Mouse (Mus musculus) intestine, embryonic 14.5 days (tissue): ENCODE data around the gene AC170998.1. TPM values are rescaled to one million over a fixed set of nuclear protein-coding genes. Genes with fewer than 3 reads are reported as not detected.

ENCODE experiments used
- ATAC-seq: fragments of 200-750 bp; cut with Nextera tagmentation; replicated peaks from 2 replicates; pipeline ENCODE4 v1.8.0; 2017; ENCODE audit warnings: low read depth, moderate number of reproducible peaks, moderate TSS enrichment, moderate library complexity; ENCODE audit not compliant: low FRiP score, low TSS enrichment
- DNase-seq: peaks from one replicate; pipeline ENCODE4 v3.0.0-alpha.2; 2018; ENCODE audit warnings: low spot score
- H3K27ac ChIP-seq: fragments of 300-500 bp; sonication (generic); 2 replicates; pipeline ENCODE4 v1.5.1; 2014; ENCODE audit warnings: low read depth, mild to moderate bottlenecking, control low read depth
- H3K27me3 ChIP-seq: fragments of 300-500 bp; sonication (generic); replicated peaks from 2 replicates; pipeline ENCODE4 v1.6.1; 2014; ENCODE audit warnings: low read length, control low read depth; ENCODE audit not compliant: control insufficient read depth, insufficient read depth
- H3K36me3 ChIP-seq: fragments of 300-500 bp; sonication (generic); 2 replicates; pipeline ENCODE4 v1.6.1; 2014; ENCODE audit warnings: low read length, control low read depth; ENCODE audit not compliant: control insufficient read depth, insufficient read depth
- H3K4me1 ChIP-seq: fragments of 300-500 bp; sonication (generic); replicated peaks from 2 replicates; pipeline ENCODE4 v1.6.1; 2014; ENCODE audit warnings: low read length, control low read depth, mixed read lengths; ENCODE audit not compliant: control insufficient read depth, insufficient read depth
- H3K4me2 ChIP-seq: fragments of 300-500 bp; sonication (generic); 2 replicates; pipeline ENCODE4 v1.6.1; 2014; ENCODE audit warnings: low read length
- H3K4me3 ChIP-seq: fragments of 300-500 bp; sonication (generic); 2 replicates; pipeline ENCODE4 v1.5.1; 2014; ENCODE audit warnings: low read depth, low read length, control low read depth, mixed read lengths
- H3K9ac ChIP-seq: fragments of 300-500 bp; sonication (generic); 2 replicates; pipeline ENCODE4 v1.6.1; 2014; ENCODE audit warnings: mild to moderate bottlenecking, low read length
- H3K9me3 ChIP-seq: fragments of 300-500 bp; sonication (generic); 2 replicates; pipeline ENCODE4 v1.6.1; 2016; ENCODE audit warnings: low read length, control low read depth; ENCODE audit not compliant: control insufficient read depth
- WGBS: fragments of 180-500 bp; shearing (Covaris S2); extraction: QIAGEN DNeasy Blood & Tissue Kit; methylation state at CpG from one replicate; pipeline ENCODE4 v1.1.7; 2014; 5-methylcytosine and 5-hydroxymethylcytosine counted together
- polyA plus RNA-seq: library from polyadenylated mRNA; unstranded; fragments of >200 nt; fragmentation: Nextera tagmentation; extraction: Ambion mirVana; gene quantifications from 2 replicates; pipeline ENCODE4 v1.2.1, GENCODE M21; 2014

The AC170998.1 gene
- polyA plus RNA-seq, 1 experiment from 2014 or later, result 4.0 TPM

DNA sequence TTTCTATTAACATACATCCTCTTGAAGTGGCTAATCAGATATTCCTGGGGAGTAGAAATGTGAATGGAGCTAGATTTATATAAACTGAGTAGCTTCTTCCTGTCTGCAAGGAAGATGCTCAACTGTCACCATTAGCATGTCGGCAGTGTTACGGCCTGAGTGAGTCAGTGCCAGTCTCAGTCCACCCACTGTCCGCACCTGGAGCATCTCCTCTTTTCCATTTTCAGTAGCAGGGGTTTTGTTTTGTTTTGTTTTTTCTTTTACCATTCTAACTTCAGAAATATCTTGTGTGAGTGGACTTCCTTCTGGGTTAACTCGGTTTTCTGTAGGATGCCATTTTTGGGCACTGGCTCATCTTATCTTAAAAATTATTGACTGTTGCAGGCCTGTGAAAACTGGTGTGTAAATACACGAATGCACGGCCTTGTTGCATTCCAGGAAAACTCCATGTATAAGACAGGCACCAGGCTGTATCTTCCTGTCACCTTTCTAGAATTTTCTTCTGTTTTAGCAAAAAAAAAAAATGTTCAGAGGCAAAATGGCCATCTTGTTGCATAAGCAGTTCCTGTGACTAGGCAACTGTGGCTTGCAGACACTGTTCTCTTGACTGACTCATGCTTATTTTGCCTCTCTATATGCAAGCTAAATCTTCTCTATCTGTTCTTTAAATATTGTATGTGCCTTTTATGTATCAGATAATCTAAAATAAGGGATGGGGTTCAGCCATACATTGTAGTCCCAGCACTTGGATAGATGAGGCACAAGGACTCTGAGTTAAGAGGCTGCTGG, 9.6 kb downstream of the AC170998.1 start:
- H3K36me3 ChIP-seq, result peaks cover 78% of the 10 kb centered on the region

DNA sequence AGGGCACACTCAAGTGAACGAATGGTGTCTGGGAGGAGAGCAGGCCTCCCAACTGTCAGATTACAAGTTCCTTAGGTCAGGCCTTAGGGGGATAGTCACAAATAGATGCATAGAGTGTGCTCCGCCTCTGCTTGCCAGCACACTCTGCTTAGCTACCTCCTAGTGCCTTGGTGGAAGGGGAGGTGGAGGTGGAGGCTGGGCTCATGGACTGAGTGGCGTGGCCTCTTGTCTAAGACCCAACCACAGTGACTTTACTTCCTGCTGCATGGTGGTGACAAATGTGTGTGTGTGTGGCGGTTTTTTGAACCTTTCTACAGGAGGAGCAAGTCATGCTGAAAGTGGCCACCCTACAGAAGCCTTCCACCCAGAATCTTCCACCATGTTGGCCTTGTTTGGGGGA, 10.6 kb downstream of the AC170998.1 start:
- 82% methylated on average over 4 of the region's 4 CpGs for WGBS
- DNase-seq, result no peak
- Histone ChIP-seq H3K4me3 (no peak overlapping the region), H3K4me1 (no peaks in the 10 kb centered on the region), H3K4me2 (no peak overlapping the region), H3K27me3 (no peaks in the 10 kb centered on the region), H3K36me3 (peaks cover 78% of the 10 kb centered on the region), H3K9ac (no peak overlapping the region), H3K9me3 (no peaks in the 10 kb centered on the region), H3K27ac (no peak overlapping the region)
- no peak for ATAC-seq

More for the DNA sequence above, 9.6 kb downstream of the AC170998.1 start:
- no peak overlapping the region for H3K9ac ChIP-seq
- no peak overlapping the region for H3K4me2 ChIP-seq
- no peaks in the 10 kb centered on the region for H3K27me3 ChIP-seq
- no peak overlapping the region for H3K27ac ChIP-seq
- no peak overlapping the region for H3K4me3 ChIP-seq
- ATAC-seq (no peak), DNase-seq (no peak)
- H3K4me1 ChIP-seq, result no peaks in the 10 kb centered on the region
- H3K9me3 ChIP-seq, result no peaks in the 10 kb centered on the region
- 84% methylated on average over 6 of the region's 6 CpGs for WGBS

DNA sequence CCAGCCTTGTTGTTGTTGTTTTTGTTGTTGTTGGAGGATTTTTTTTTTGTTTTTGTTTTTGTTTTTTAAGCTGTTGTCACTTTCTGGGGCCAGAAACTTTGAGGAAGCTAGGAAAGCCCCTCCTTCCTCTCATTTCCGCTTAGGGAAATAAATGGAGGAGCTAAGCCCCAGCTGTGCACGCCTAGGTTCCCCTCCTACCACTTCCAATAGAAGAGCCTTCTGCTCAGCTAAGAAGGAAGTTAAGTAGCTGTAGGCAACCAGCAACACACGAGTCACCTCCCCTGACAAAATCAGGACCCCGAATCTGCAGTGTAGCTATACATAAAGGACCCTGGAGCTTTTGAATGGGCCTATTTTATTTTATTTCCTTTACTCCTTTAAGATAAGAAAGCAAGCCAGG, 12.1 kb downstream of the AC170998.1 start:
- H3K36me3 ChIP-seq, result peaks cover 77% of the 10 kb centered on the region
- no peaks in the 10 kb centered on the region for H3K4me1 ChIP-seq
- no peaks in the 10 kb centered on the region for H3K27me3 ChIP-seq
- WGBS, result 85% methylated on average over 4 of the region's 4 CpGs
- H3K4me2 ChIP-seq, result no peak overlapping the region
- H3K9me3 ChIP-seq, result no peaks in the 10 kb centered on the region
- no peak overlapping the region for H3K27ac ChIP-seq
- H3K4me3 ChIP-seq, result no peak overlapping the region
- no peak for ATAC-seq
- no peak for DNase-seq
- no peak overlapping the region for H3K9ac ChIP-seq

DNA sequence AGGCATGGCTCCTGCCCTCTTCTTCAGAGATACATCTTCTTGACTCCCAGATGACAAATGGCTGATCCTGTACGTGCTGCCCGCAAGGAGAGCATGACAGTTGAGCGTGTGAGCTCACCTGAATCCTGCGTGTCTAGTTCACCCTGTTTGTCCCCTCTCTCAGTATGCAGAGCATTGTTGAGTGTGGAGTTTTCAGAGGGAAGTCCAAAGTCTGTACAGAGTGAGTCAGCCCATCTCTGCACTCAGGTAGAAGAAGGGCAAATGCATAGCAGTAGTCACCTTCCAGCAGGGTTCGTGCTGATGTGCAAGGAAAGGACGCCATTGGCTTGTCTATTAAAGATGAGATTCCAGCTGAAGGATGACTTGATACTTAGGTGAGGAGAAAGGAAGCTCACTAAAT, 13.4 kb downstream of the AC170998.1 start:
- Histone ChIP-seq H3K4me3 (no peak overlapping the region), H3K27ac (no peak overlapping the region), H3K9ac (no peak overlapping the region), H3K4me1 (no peaks in the 10 kb centered on the region), H3K27me3 (no peaks in the 10 kb centered on the region), H3K36me3 (peaks cover 83% of the 10 kb centered on the region), H3K4me2 (no peak overlapping the region), H3K9me3 (no peaks in the 10 kb centered on the region)
- WGBS, result 92% methylated on average over 6 of the region's 6 CpGs
- no peak for ATAC-seq
- no peak for DNase-seq

DNA sequence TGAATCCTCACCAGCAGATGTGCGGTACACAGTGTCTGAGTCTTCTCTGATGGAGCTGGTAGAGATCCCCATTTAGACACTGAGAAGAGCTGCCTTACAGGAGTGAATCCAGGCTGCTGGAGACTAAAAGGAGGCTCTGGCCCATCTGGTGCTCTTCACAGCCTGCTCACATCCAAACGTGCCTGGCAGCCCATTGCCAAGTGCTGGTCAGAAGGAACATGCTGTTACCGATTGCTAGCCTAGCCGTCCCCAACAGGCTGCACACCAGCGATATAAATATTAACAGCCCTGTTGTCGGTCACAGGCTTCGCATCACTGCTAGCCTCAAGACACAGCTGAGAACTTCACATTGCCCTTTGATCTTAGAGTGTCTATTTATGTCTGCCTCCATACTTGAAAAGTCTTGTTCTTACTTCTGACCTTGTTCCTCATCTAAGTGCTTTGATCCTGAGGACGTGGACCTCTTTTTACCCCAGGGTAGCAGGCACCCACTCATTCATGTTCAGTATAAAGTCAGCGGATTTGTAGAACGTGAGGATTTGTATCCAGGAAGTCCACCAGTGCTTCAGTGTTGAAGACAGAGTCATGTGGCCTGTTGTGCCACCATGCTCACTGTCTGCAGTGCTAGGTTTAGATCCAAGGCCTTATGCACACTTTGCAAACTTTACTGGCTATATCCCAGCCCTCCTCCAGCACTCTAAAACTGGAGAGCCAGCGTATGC, 17.4 kb downstream of the AC170998.1 start:
- H3K4me2 ChIP-seq, result no peak overlapping the region
- H3K9ac ChIP-seq, result no peak overlapping the region
- H3K27ac ChIP-seq, result no peak overlapping the region
- H3K36me3 ChIP-seq, result peaks cover 95% of the 10 kb centered on the region
- H3K4me1 ChIP-seq, result no peaks in the 10 kb centered on the region
- DNase-seq (no peak), ATAC-seq (no peak)
- H3K27me3 ChIP-seq, result no peaks in the 10 kb centered on the region
- H3K4me3 ChIP-seq, result no peak overlapping the region
- WGBS, result 93% methylated on average over 11 of the region's 11 CpGs
- H3K9me3 ChIP-seq, result no peaks in the 10 kb centered on the region

DNA sequence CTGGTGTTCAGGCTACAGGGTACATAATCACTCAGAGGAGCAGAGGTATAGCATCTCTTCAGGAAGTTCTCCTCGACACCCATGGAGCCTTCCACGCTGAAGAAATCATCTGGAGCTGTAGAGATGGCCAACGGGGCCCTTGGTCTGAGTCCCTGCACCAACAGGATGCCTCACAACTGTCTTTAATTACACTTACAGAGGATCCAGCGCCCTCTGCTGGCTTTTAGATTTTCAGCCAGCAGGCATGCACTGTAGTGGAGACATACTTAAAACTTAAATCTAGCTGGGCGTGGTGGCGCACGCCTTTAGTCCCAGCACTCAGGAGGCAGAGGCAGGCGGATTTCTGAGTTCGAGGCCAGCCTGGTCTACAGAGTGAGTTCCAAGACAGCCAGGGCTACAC, 18.0 kb downstream of the AC170998.1 start:
- no peak overlapping the region for H3K4me2 ChIP-seq
- 94% methylated on average over 9 of the region's 9 CpGs for WGBS
- no peak overlapping the region for H3K4me3 ChIP-seq
- DNase-seq, result no peak
- no peak overlapping the region for H3K27ac ChIP-seq
- no peak overlapping the region for H3K9ac ChIP-seq
- H3K9me3 ChIP-seq, result no peaks in the 10 kb centered on the region
- H3K27me3 ChIP-seq, result no peaks in the 10 kb centered on the region
- peaks cover 94% of the 10 kb centered on the region for H3K36me3 ChIP-seq
- H3K4me1 ChIP-seq, result no peaks in the 10 kb centered on the region
- no peak for ATAC-seq

DNA sequence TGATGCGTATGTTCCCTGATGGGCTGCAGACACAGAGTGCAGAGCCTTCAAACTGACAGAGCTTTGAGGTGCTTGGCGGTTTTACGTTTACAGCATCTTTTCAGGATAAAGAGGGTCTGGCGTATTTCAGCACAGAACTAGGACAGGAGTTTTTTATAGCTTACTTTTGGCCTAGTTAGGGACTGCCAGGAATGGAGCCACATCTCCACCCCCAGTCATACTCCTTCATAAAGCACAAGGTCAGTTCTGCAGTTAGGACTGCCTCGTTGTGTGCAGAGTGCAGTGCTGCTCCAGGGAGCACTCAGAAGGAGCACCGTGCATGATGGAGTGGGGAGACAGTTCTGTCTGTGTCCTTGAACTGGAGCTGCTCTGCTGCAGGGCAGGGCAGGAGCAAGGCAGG, 19.9 kb downstream of the AC170998.1 start:
- 0 out of 2 replicates have a peak, but pooled peaks have one; percentile 12 for ATAC-seq

DNA sequence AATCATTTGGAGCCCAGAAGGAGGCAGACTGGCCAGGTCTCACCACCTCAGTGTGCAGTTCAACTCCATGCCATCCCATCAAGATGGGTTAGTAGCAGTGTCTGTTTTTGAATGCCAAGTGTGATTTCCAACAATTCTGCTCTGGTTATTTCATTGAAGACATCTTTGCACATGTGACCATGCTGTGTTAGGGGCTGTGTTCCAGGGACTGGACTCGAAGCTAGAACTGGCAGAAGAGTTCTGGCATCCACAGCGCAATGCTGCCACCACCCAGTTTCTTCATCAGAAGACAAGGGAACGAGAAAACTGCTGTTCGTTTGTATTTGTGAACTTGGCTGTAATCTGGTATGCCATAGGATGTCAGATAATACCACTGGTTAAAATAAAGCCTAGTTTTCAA, 22.1 kb downstream of the AC170998.1 start:
- no peak overlapping the region for H3K4me2 ChIP-seq
- WGBS, result 93% methylated on average over 4 of the region's 4 CpGs
- no peaks in the 10 kb centered on the region for H3K4me1 ChIP-seq
- no peak overlapping the region for H3K4me3 ChIP-seq
- no peak for ATAC-seq
- H3K27ac ChIP-seq, result no peak overlapping the region
- H3K36me3 ChIP-seq, result peaks cover 58% of the 10 kb centered on the region
- H3K9me3 ChIP-seq, result no peaks in the 10 kb centered on the region
- H3K27me3 ChIP-seq, result no peaks in the 10 kb centered on the region
- no peak for DNase-seq
- H3K9ac ChIP-seq, result no peak overlapping the region

More for the DNA sequence above, 19.9 kb downstream of the AC170998.1 start:
- no peaks in the 10 kb centered on the region for H3K4me1 ChIP-seq
- no peak for DNase-seq
- 65% methylated on average over 6 of the region's 6 CpGs for WGBS
- H3K36me3 ChIP-seq, result peaks cover 78% of the 10 kb centered on the region
- H3K27me3 ChIP-seq, result no peaks in the 10 kb centered on the region
- no peak overlapping the region for H3K27ac ChIP-seq
- H3K4me2 ChIP-seq, result no peak overlapping the region
- H3K4me3 ChIP-seq, result no peak overlapping the region
- no peaks in the 10 kb centered on the region for H3K9me3 ChIP-seq
- no peak overlapping the region for H3K9ac ChIP-seq
